Mouse (Mus musculus) lung, postnatal 0 days (tissue): Measurements from ENCODE around the gene Adgra1.

ENCODE experiments used
- CTCF ChIP-seq: IDR thresholded peaks from 2 replicates; pipeline ENCODE4 v1.5.1; 2016; ENCODE audit warnings: antibody characterized with exemption, mild to moderate bottlenecking
- EP300 ChIP-seq: IDR thresholded peaks from 2 replicates; pipeline ENCODE4 v1.6.1; 2016; ENCODE audit warnings: antibody characterized with exemption, mild to moderate bottlenecking, control low read depth

DNA sequence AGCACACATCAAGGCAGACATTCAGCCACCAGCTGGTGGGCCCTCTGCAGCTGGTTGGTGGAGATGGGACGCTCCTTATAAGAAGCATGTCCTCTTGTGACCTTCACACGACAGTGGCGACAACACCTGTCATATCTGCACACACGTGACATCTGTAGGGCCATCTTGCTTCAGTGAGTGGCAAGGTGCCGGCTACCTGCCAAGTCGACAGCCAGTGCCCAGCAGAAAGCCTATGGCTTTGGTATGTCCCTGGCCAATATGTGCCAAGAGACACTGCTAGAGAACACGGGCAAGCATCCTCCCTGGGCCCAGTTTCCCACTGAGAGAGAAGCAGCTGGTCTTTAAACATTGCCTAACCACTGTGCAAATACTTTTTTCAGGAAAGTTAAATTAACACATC lies 22.3 kb upstream of the Adgra1 start:
- no peak for TF ChIP-seq CTCF
- no peak for TF ChIP-seq EP300
